Mouse (Mus musculus): ENCODE measurements around the gene a.
"Not testable (repeated sequence)": the region's sequence is repeated elsewhere in the genome, so short reads cannot be mapped to it uniquely, and the experiment has no call there.

a gene

GRCm38 (mm10) chr2:154986609-154987008, 195.4 kb downstream of the a start:
- no peak for DNase-seq (ENCODE audit: low spot score in 2 of 2)

- no peak for DNase-seq (ENCODE audit: low spot score in 2 of 2)
These were observed 200.2 kb downstream of the a start for GRCm38 (mm10) chr2:154991411-154991810.

- DNase-seq (ENCODE audit: low spot score in 2 of 2), result no peak
These were observed 200.9 kb downstream of the a start for GRCm38 (mm10) chr2:154992083-154992482.

- DNase-seq (ENCODE audit: low spot score in 2 of 2), result no peak
These were observed 214.3 kb downstream of the a start for GRCm38 (mm10) chr2:155005491-155005890.

- no peak for DNase-seq (ENCODE audit: low spot score in 2 of 2)
These were observed 220.0 kb downstream of the a start for GRCm38 (mm10) chr2:155011086-155011656.

- DNase-seq (ENCODE audit: low spot score in 2 of 2), result no peak
These were observed 221.8 kb downstream of the a start for GRCm38 (mm10) chr2:155012991-155013390.

GRCm38 (mm10) chr2:155016751-155017150, 225.5 kb downstream of the a start:
- DNase-seq (ENCODE audit: low spot score in 2 of 2), result not testable (repeated sequence)

GRCm38 (mm10) chr2:155018251-155018755, 227.1 kb downstream of the a start, which contains the start of gene Gm14226:
TSS of gene Gm14226 (plus strand) at chr2:155018266.
- DNase-seq (ENCODE audit: low spot score in 2 of 2), result not testable (repeated sequence)

GRCm38 (mm10) chr2:155018762-155019641, 227.8 kb downstream of the a start:
- DNase-seq (ENCODE audit: low spot score in 2 of 2), result peak; percentile 30 to 39

- DNase-seq (ENCODE audit: low spot score in 2 of 2), result peak; percentile 70 to 78
These were observed 228.5 kb downstream of the a start for GRCm38 (mm10) chr2:155019673-155020072.

GRCm38 (mm10) chr2:155020247-155020826, 229.1 kb downstream of the a start:
- not testable (repeated sequence) for DNase-seq (ENCODE audit: low spot score in 2 of 2)

GRCm38 (mm10) chr2:155030831-155031230, 239.6 kb downstream of the a start:
- no peak for DNase-seq (ENCODE audit: low spot score in 2 of 2)

- no peak for DNase-seq (ENCODE audit: low spot score in 2 of 2)
These were observed 241.9 kb downstream of the a start for GRCm38 (mm10) chr2:155032938-155033710.

- DNase-seq (ENCODE audit: low spot score in 2 of 2), result no peak
These were observed 248.8 kb downstream of the a start for GRCm38 (mm10) chr2:155039956-155040355.

GRCm38 (mm10) chr2:155044542-155044941, 253.3 kb downstream of the a start:
- no peak for DNase-seq (ENCODE audit: low spot score in 2 of 2)

GRCm38 (mm10) chr2:155045075-155045474, 253.9 kb downstream of the a start:
- DNase-seq (ENCODE audit: low spot score in 2 of 2), result no peak

GRCm38 (mm10) chr2:155046803-155047202, 255.6 kb downstream of the a start:
- no peak for DNase-seq (ENCODE audit: low spot score in 2 of 2)

GRCm38 (mm10) chr2:155047452-155048178, 256.4 kb downstream of the a start:
- no peak for DNase-seq (ENCODE audit: low spot score in 2 of 2)

GRCm38 (mm10) chr2:155050108-155050503, 258.9 kb downstream of the a start:
- DNase-seq (ENCODE audit: low spot score in 2 of 2), result no peak

- peak; percentile 87 for DNase-seq (ENCODE audit: low spot score in 2 of 2)
These were observed 259.5 kb downstream of the a start for GRCm38 (mm10) chr2:155050504-155051236.
